Mouse (Mus musculus) thymus, adult 2 months (tissue): ENCODE measurements around the gene Hbb-y.

Experiments
- CTCF ChIP-seq: fragments of 200-500 bp; IDR thresholded peaks from 2 replicates; pipeline ENCODE4 v1.5.1; 2012; ENCODE audit warnings: mild to moderate bottlenecking, control low read depth, low read length, moderate library complexity, borderline replicate concordance; ENCODE audit not compliant: control insufficient read depth, poor library complexity, insufficient read depth; ENCODE audit errors: extremely low read depth
- POLR2A ChIP-seq: fragments of 200-500 bp; IDR thresholded peaks from 2 replicates; pipeline ENCODE4 v1.6.1; 2012; ENCODE audit warnings: mild to moderate bottlenecking, low read length, control low read depth, moderate library complexity; ENCODE audit not compliant: control insufficient read depth, poor library complexity, insufficient read depth; ENCODE audit errors: extremely low read depth

DNA sequence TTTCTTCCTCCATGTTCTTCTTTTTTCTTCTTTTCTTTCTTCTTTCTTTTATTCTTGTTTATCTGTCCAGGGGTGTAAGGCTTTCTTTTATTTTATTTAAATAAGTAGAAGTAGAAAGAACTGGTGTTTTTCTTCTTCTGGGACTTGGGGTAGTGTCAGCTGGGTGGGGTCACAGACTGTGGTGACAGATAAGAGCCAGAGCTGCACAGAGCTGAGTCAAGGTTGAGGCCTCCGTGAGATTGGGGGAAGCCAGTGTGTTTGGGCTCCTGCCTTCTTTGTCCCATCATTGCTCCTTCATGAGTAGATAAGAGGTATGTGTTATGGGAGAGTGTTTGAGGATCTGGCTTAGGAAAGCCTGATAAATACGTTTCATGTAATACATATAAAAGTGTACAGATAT is 6.1 kb upstream of the Hbb-y start:
- TF ChIP-seq CTCF (no peak), POLR2A (no peak)
